Mouse (Mus musculus) heart, adult 2 months (tissue): Measurements from ENCODE around the gene Sorbs2.

ENCODE experiments used
- CTCF ChIP-seq: fragments of 200-600 bp; IDR thresholded peaks from 2 replicates; pipeline ENCODE4 v1.8.1; 2022; ENCODE audit warnings: antibody characterized with exemption, mild to moderate bottlenecking, moderate library complexity
- EP300 ChIP-seq: fragments of 200-500 bp; IDR thresholded peaks from 2 replicates; pipeline ENCODE4 v1.6.1; 2011; ENCODE audit warnings: low read depth, low read length, control low read depth; ENCODE audit not compliant: insufficient read depth
- POLR2A ChIP-seq: fragments of 200-500 bp; IDR thresholded peaks from 2 replicates; pipeline ENCODE4 v1.6.1; 2011; ENCODE audit warnings: mild to moderate bottlenecking, low read depth, low read length, control low read depth; ENCODE audit not compliant: insufficient read depth

- TF ChIP-seq POLR2A (no peak), CTCF (no peak), EP300 (no peak)
Measured at GRCm38 (mm10) chr8:45857734-45858133, 350.1 kb downstream of the Sorbs2 start.
